Mouse (Mus musculus): ENCODE data around the gene Zfp106. TPM values are rescaled to one million over a fixed set of nuclear protein-coding genes. Genes with fewer than 3 reads are reported as not detected.

Gene Zfp106
- polyA plus RNA-seq, 1 experiment from 2014 or later: 45.5 TPM

GRCm38 (mm10) chr2:120561524-120561923 is 2.1 kb downstream of the Zfp106 start:
- Histone ChIP-seq H3K9me3 (ENCODE audit: low read length) (no peaks in the 10 kb centered on the region), H3K4me1 (ENCODE audit: insufficient read depth, low read length) (peaks cover 4% of the 10 kb centered on the region), H3K4me3 (ENCODE audit: low read length) (no peak overlapping the region), H3K27ac (ENCODE audit: low read length) (no peak overlapping the region), H3K27me3 (ENCODE audit: insufficient read depth, low read length) (no peaks in the 10 kb centered on the region), H3K9ac (replicated peaks; ENCODE audit: low read length) (no peak overlapping the region), H3K36me3 (ENCODE audit: insufficient read depth, low read length) (0 out of 2 replicates have a peak, but pooled peaks cover 3% of the 10 kb centered on the region), H3K4me2 (replicated peaks; ENCODE audit: low read depth, low read length) (no peak overlapping the region)
- ATAC-seq (ENCODE audit: low FRiP score, low TSS enrichment): no peak
- WGBS: 88% methylated on average over 1 of the region's 1 CpGs

DNA sequence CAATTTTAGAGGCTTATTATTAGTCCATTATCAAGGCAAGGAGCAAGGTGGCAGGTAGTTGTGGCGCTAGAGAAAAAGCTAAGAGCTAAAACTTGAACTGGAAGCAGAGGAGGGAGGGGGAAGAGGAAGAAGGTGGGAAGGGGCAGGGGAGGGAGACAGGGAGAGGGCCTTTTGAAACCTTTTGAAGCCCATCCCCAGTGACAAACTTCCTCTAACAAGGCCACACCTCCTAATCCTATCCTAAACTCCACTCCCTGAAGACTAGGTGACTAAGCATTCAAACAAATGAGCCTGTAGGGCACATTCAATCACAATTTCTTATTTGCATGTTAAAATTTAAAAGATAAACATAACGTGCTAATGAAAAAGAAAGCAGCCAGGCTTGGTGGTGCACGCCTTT is 4.8 kb downstream of the Zfp106 start:
- Histone ChIP-seq H3K9me3 (ENCODE audit: low read length) (no peaks in the 10 kb centered on the region), H3K4me1 (ENCODE audit: insufficient read depth, low read length) (peaks cover 4% of the 10 kb centered on the region), H3K36me3 (ENCODE audit: insufficient read depth, low read length) (peaks cover 12% of the 10 kb centered on the region; the same call in 1 of the 2 replicates), H3K4me3 (ENCODE audit: low read length) (no peak overlapping the region), H3K27me3 (ENCODE audit: insufficient read depth, low read length) (no peaks in the 10 kb centered on the region), H3K4me2 (replicated peaks; ENCODE audit: low read depth, low read length) (no peak overlapping the region), H3K9ac (replicated peaks; ENCODE audit: low read length) (no peak overlapping the region), H3K27ac (ENCODE audit: low read length) (no peak overlapping the region)
- WGBS: 76% methylated on average over 3 of the region's 3 CpGs
- no peak for ATAC-seq (ENCODE audit: low FRiP score, low TSS enrichment)

DNA sequence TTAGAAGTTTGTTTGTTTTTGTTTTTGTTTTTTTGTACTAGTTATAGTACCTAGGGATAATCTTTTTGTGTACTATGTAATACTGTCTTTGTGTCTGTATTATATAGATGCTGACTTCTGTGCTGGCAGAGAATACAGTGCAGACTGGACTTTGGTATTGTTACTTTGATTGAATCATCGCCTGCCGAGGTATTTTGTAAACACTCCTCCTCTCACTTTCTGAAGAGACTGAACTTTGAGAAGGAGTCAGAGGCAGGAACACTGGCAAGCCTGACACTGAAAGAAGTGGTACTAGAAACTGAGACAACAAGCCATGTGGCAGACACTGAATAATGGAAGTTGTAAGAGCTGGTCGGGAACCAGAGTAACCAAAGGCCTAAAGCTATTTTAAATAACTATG is 6.8 kb downstream of the Zfp106 start:
- Histone ChIP-seq H3K27ac (ENCODE audit: low read length) (no peak overlapping the region), H3K4me2 (replicated peaks; ENCODE audit: low read depth, low read length) (no peak overlapping the region), H3K9ac (replicated peaks; ENCODE audit: low read length) (no peak overlapping the region), H3K9me3 (ENCODE audit: low read length) (no peaks in the 10 kb centered on the region), H3K4me3 (ENCODE audit: low read length) (no peak overlapping the region), H3K36me3 (ENCODE audit: insufficient read depth, low read length) (peaks cover 19% of the 10 kb centered on the region), H3K4me1 (ENCODE audit: insufficient read depth, low read length) (no peaks in the 10 kb centered on the region), H3K27me3 (ENCODE audit: insufficient read depth, low read length) (no peaks in the 10 kb centered on the region)
- WGBS: 62% methylated on average over 3 of the region's 3 CpGs
- ATAC-seq (ENCODE audit: low FRiP score, low TSS enrichment): no peak

- Histone ChIP-seq H3K4me2 (replicated peaks; ENCODE audit: low read depth, low read length) (no peak overlapping the region), H3K27me3 (ENCODE audit: insufficient read depth, low read length) (no peaks in the 10 kb centered on the region), H3K27ac (ENCODE audit: low read length) (no peak overlapping the region), H3K36me3 (ENCODE audit: insufficient read depth, low read length) (peaks cover 27% of the 10 kb centered on the region), H3K4me3 (ENCODE audit: low read length) (no peak overlapping the region), H3K9me3 (ENCODE audit: low read length) (no peaks in the 10 kb centered on the region), H3K4me1 (ENCODE audit: insufficient read depth, low read length) (no peaks in the 10 kb centered on the region), H3K9ac (replicated peaks; ENCODE audit: low read length) (no peak overlapping the region)
- no peak for ATAC-seq (ENCODE audit: low FRiP score, low TSS enrichment)
- WGBS: 92% methylated on average over 2 of the region's 2 CpGs
Observed at GRCm38 (mm10) chr2:120544732-120545131, 18.9 kb downstream of the Zfp106 start.

GRCm38 (mm10) chr2:120539778-120540208 is 23.9 kb downstream of the Zfp106 start:
- H3K9me3 ChIP-seq (ENCODE audit: low read length): no peaks in the 10 kb centered on the region
- peaks cover 14% of the 10 kb centered on the region for H3K36me3 ChIP-seq (ENCODE audit: insufficient read depth, low read length)
- H3K27me3 ChIP-seq (ENCODE audit: insufficient read depth, low read length): no peaks in the 10 kb centered on the region
- ATAC-seq (ENCODE audit: low FRiP score, low TSS enrichment): peak; percentile 81; the same call in 1 of the 2 replicates
- H3K9ac ChIP-seq (replicated peaks; ENCODE audit: low read length): no peak overlapping the region
- no peak overlapping the region for H3K4me3 ChIP-seq (ENCODE audit: low read length)
- H3K4me1 ChIP-seq (ENCODE audit: insufficient read depth, low read length): no peaks in the 10 kb centered on the region
- peak overlapping the region; percentile 19; the same call in 1 of the 2 replicates for H3K4me2 ChIP-seq (replicated peaks; ENCODE audit: low read depth, low read length)
- H3K27ac ChIP-seq (ENCODE audit: low read length): peak overlapping the region; percentile 71
- 10% methylated on average over 1 of the region's 1 CpGs for WGBS

DNA sequence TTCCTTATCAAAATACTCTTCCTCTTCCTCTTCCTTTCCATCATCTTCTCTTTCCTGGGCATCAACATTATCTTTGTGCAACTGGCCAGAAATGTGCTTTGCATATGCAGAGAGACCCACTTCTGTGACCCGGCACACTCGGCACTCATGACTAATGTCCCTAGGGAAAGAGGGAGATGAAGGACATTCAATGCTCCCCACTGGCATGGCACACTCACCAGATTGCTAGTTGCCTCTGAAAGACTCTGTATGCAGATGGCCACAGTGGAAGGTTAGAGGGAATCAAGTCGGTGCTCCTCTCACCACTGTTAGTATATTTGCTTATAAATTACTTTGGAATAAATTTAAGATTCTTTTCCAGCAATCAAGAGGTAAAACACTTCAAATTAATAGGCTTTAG is 24.3 kb downstream of the Zfp106 start:
- 64% methylated on average over 3 of the region's 3 CpGs for WGBS
- no peaks in the 10 kb centered on the region for H3K4me1 ChIP-seq (ENCODE audit: insufficient read depth, low read length)
- no peaks in the 10 kb centered on the region for H3K27me3 ChIP-seq (ENCODE audit: insufficient read depth, low read length)
- peak overlapping the region; percentile 70 for H3K27ac ChIP-seq (ENCODE audit: low read length)
- no peak for ATAC-seq (ENCODE audit: low FRiP score, low TSS enrichment)
- peaks cover 14% of the 10 kb centered on the region for H3K36me3 ChIP-seq (ENCODE audit: insufficient read depth, low read length)
- H3K9ac ChIP-seq (replicated peaks; ENCODE audit: low read length): no peak overlapping the region
- no peak overlapping the region for H3K4me3 ChIP-seq (ENCODE audit: low read length)
- no peaks in the 10 kb centered on the region for H3K9me3 ChIP-seq (ENCODE audit: low read length)
- H3K4me2 ChIP-seq (replicated peaks; ENCODE audit: low read depth, low read length): peak overlapping the region; percentile 19; the same call in 1 of the 2 replicates

GRCm38 (mm10) chr2:120531223-120531622 is 32.4 kb downstream of the Zfp106 start:
- Histone ChIP-seq H3K9ac (replicated peaks; ENCODE audit: low read length) (no peak overlapping the region), H3K4me1 (ENCODE audit: insufficient read depth, low read length) (no peaks in the 10 kb centered on the region), H3K36me3 (ENCODE audit: insufficient read depth, low read length) (peaks cover 71% of the 10 kb centered on the region), H3K4me2 (replicated peaks; ENCODE audit: low read depth, low read length) (no peak overlapping the region), H3K4me3 (ENCODE audit: low read length) (no peak overlapping the region), H3K27me3 (ENCODE audit: insufficient read depth, low read length) (no peaks in the 10 kb centered on the region), H3K9me3 (ENCODE audit: low read length) (no peaks in the 10 kb centered on the region), H3K27ac (ENCODE audit: low read length) (no peak overlapping the region)
- ATAC-seq (ENCODE audit: low FRiP score, low TSS enrichment): no peak
- WGBS: 84% methylated on average over 4 of the region's 4 CpGs

DNA sequence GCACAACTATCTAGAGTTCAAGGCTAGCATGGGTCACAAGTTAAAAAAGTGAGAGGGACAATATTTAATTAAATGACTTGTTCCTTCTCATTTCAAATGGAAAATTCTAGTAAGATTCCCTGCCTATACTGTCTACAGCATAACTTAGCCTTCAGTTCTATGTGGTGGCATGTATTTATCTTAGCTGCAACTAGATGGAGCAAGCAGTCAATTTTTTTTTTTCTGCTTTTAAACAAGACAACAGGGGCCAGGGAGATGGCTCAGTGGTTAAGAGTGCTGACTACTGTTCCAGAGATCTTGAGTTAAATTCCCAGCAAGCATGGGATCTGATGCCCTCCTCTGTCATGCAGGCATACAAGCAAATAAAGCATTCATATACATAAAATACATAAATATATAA is 34.1 kb downstream of the Zfp106 start:
- Histone ChIP-seq H3K4me2 (replicated peaks; ENCODE audit: low read depth, low read length) (no peak overlapping the region), H3K4me1 (ENCODE audit: insufficient read depth, low read length) (no peaks in the 10 kb centered on the region), H3K27me3 (ENCODE audit: insufficient read depth, low read length) (no peaks in the 10 kb centered on the region), H3K4me3 (ENCODE audit: low read length) (no peak overlapping the region), H3K9me3 (ENCODE audit: low read length) (no peaks in the 10 kb centered on the region), H3K27ac (ENCODE audit: low read length) (no peak overlapping the region), H3K9ac (replicated peaks; ENCODE audit: low read length) (no peak overlapping the region), H3K36me3 (ENCODE audit: insufficient read depth, low read length) (peaks cover 65% of the 10 kb centered on the region)
- ATAC-seq (ENCODE audit: low FRiP score, low TSS enrichment): no peak

DNA sequence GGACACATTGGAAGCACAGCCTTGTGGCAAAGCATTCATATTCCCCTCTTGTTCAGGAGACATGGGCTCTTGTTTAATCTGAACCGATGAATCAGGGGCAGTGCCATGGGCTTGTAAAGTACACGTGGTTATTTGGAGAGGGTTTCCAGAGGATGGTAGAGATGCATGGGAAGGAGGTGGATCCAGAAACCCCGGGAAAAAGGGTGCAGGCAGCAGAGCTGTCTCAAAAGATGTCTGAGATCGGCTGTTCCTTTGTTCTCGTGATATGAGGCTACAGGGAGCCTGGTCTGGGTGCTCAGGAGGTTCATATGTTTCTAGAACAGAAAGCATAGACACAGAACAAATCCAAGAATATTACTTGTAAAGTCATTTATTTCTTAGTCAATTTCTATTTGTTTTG is 36.9 kb downstream of the Zfp106 start:
- peaks cover 71% of the 10 kb centered on the region for H3K36me3 ChIP-seq (ENCODE audit: insufficient read depth, low read length)
- H3K4me1 ChIP-seq (ENCODE audit: insufficient read depth, low read length): no peaks in the 10 kb centered on the region
- no peaks in the 10 kb centered on the region for H3K27me3 ChIP-seq (ENCODE audit: insufficient read depth, low read length)
- WGBS: 95% methylated on average over 5 of the region's 5 CpGs
- H3K4me3 ChIP-seq (ENCODE audit: low read length): no peak overlapping the region
- no peaks in the 10 kb centered on the region for H3K9me3 ChIP-seq (ENCODE audit: low read length)
- no peak for ATAC-seq (ENCODE audit: low FRiP score, low TSS enrichment)
- no peak overlapping the region for H3K27ac ChIP-seq (ENCODE audit: low read length)
- H3K9ac ChIP-seq (replicated peaks; ENCODE audit: low read length): no peak overlapping the region
- H3K4me2 ChIP-seq (replicated peaks; ENCODE audit: low read depth, low read length): no peak overlapping the region

DNA sequence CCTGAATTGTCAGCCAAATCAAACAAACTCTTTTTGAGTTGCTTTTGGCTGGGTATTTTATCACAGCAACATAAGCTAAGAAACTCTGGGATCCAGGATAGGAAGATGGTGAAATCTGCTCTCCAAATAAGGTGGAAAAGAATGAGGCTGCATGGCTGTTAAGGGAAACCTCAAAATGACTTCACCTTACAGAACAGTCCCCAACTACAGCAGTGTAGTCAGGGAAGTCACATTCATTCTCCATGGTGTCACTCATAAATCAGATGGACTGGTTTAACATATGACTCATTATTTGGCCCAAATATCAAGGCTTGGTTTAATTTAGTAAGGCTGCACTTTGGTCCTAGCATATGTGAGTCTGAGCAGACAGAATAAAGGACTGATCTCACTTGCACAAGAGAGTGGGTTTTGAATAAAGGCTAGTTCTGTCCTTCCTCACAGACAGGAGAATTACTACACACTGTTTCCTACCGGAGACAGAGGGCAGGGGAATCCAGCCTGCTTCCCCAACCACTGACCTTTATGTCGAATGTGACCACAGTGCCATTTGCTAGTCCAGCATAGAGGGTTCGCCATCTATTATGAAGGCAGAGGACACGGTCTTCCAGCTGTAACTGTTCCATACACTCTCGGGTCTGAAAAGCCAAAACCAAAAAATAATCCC is 45.0 kb downstream of the Zfp106 start:
- Histone ChIP-seq H3K36me3 (ENCODE audit: insufficient read depth, low read length) (peaks cover 69% of the 10 kb centered on the region), H3K4me2 (replicated peaks; ENCODE audit: low read depth, low read length) (no peak overlapping the region), H3K9me3 (ENCODE audit: low read length) (no peaks in the 10 kb centered on the region), H3K27me3 (ENCODE audit: insufficient read depth, low read length) (no peaks in the 10 kb centered on the region), H3K4me3 (ENCODE audit: low read length) (no peak overlapping the region), H3K27ac (ENCODE audit: low read length) (no peak overlapping the region), H3K9ac (replicated peaks; ENCODE audit: low read length) (no peak overlapping the region), H3K4me1 (ENCODE audit: insufficient read depth, low read length) (no peaks in the 10 kb centered on the region)
- no peak for ATAC-seq (ENCODE audit: low FRiP score, low TSS enrichment)
- WGBS: 81% methylated on average over 5 of the region's 5 CpGs

Measured in kidney, embryonic 16.5 days (tissue).